Mouse (Mus musculus) cerebellum, adult 11-12 months (tissue): Measurements from ENCODE around the gene Thrap3.

Source experiments
- DNase-seq: peaks from one replicate; pipeline ENCODE4 v3.0.0; 2022

The Thrap3 gene

DNA sequence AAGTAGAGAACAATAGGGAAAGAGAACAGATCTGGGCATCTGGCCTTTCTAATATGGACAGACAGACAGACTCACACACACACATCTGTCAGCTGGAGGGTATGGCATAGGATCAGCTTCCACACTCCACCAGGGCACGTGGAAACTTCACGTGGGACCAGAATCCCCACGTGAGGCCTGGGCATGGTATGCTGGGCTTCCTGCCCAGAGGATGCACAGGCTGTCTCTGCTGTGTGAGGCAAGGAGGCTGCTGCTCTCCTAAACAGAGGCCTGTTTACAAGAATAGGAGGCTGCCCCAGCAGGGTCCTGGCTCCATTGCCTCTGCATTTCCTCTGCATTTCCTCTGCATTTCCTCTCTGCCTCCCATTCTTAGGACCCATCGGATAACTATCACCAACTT lies 67.9 kb downstream of the Thrap3 start:
- DNase-seq = peak; percentile 54

DNA sequence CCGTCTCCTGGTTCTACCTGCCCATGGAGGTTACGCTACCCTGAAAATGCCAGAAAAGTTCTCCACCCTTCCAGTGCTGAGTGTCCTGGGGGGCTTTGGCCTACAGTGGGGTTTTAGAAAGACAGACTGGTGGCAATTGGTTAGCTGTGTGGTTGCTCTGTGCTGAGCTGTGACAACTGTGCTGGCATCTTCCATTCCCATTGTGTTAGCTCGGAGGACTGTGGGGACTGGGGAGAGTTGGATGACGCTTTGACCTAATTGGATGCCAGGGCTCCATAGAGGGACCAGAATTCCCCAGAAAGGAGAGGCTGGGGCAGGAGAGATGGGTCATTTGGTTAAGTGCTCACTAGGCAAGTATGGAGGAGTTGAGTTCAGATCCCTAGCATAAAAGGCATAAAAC lies 68.3 kb downstream of the Thrap3 start:
- DNase-seq = no peak

DNA sequence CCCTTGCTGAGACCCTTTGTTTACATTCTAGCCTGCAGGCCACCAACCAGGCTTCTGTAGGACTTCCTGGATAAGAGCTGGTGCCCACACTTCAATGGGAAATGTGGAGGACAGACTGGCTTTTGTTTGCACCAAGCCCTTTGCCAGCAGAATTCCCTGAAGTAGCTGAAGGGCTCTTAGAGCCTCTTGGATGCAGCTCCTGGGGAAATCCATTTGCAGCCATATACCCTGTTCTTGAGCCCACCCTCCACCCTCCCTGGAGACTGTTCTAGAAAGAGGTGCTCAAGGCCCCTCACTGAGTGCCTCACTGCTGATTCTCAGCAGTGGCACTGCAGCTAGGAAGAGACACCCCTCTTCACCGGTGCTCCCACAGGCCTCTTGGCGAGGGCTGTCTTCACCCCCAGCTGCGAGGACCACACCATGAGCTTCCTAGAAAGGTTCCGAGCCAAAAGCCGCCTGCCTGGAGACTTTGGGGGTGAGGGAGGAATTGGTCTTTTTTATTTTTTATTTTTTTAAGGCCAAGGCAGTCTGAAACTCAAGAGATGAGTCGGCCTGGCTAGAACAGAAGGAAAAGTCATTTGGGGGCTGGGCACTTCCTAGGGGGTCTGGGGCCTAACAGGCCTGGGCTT lies 69.8 kb downstream of the Thrap3 start:
- no peak for DNase-seq

DNA sequence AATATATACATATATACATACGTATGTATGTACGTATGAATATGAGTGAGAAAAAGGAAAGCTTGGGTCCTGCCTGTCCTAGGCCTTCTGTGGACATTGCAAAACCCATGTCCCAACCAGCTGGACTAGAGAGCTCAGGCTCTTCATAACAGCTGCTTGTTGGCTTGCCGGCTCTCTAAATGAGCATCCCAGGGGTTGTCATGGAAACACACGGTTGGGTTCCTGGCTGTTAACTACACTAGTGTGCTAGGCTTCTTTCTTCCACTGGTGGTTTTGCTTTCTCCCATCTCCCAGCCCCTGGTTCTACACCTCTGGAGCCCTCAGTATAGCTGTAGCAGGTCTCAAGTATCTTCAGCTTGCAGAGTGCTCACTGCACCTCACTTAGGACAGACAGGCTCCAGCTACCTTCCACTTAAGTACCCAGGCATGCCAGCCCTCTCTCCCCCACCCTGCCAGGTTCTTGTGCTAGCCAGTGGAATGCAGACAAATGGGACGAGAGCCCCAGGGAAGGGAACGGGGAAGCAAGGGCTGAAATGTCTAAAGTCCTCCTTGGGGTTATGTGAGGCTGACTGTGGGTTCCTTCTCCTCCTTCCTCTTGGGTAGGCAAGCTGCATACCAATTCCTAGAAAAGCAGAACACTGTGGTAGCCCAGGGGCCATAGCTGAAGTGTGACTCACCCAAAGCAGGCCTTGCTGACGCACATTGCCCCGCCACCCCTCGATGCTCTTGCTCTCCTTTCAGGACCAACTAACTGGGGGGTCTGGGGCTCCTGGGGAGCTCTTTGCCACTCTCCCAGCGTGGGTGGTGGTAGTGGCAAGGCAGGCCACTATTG lies 71.1 kb downstream of the Thrap3 start:
- DNase-seq = no peak

DNA sequence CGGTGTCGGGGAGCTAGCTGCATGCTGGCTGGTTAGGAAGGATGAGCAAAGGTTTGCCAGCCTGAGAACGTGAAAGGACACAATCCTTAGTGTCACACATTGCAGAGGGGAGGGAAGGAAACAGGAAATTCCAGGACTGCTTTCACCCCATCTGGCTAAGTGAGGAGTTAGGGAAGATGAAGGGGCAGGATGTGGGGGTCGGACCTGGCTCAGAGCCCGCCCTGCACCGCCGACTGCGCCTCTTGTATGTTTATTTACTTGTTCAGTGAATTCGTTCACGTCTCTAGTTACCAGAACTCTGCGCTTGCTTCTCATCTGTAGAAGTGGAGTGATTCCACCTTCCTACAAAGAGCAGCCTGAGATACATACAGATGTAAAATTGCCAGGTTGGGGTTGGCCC lies 72.1 kb downstream of the Thrap3 start:
- DNase-seq = no peak

DNA sequence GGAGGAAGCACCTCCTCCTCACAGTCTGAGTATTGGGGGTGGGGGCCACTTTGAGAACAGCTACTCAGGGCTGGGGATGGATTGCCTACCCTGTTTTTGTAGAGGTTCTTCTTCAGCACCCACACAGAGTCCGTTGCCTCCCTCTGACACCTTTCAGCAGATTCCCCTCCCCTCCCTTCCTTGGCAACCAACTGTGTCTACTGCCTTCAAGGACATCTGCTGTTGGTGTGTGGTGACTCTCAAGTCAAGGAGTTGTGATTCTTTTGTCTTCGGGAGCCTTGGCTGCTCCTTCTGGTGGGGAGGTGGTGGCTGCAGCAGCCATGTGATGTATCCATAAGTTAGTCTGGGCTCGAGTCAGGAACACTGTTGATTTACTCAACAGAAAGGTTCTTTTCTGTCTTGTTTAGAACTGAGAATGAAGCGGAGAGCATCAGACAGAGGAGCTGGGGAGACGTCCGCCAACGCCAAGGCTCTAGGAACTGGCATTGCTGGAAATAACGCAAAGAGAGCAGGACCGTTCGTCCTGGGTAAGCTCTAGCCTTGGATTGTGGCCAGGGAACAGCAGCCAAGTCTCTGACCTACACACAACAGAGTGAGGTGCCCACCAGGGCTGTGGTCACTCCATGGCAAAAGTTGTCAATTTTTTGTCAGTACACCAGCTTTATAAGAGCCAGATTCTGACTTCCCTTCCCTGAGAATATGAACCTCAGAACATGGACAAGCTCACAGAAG lies 79.1 kb downstream of the Thrap3 start:
- DNase-seq = peak; percentile 63

DNA sequence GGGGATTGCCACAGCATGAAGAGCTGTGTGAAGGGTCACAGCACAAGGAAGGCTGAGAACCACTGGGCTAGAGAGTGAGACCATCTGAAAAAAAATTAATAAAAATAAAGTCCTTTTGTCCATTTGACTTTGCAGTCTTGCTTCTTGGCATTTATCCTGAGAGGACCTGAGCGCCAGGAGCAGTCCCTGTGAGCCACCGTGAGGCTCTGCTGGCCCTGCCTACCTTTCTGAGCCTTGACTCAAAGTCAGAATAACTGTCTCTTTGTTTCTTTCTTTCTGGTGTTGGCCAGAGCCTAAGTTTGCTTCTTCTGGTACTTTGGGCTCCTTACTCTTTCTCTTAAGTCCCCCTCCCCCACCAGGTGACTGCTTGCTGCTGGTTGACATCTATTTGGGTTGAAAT lies 82.1 kb downstream of the Thrap3 start:
- DNase-seq = peak; percentile 60

DNA sequence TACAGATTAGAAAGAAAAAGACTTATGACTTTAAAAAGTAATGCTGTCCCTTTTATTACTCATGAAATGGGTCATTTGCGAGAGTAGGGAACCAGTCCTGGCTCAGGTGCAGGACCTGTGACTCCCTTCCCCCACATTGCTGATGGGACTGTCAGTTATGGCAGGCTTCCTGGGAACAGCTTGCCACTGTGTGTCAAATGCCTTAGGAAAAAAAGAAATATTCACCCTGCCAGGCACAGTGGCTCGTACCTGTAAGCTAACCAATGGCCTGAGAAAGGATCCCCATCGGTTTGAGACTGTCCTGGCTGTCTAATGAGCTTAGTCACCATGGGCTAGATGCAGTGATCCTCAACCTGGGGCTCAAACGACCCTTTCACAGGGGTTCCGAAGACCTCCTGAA lies 82.5 kb downstream of the Thrap3 start:
- peak; percentile 90 for DNase-seq

DNA sequence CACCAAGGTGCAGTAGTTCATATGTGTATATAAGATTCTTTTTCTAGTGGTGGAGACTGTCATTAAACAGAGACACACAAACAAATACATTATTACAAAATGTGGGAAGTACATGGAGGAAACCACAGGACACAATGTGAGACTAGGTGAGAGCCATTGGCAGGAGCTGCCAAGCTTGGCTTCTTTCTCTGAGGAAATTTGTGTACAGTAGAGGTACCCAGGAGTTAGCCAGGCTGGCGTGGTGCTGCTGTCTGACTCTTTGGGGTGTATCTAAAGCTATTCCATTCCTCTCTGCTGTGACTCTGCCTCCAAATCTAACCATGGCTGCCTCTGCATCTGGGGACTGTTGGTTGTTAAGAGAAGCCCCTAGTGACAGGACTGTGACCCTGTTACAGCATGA lies 83.5 kb downstream of the Thrap3 start:
- DNase-seq = peak; percentile 68

DNA sequence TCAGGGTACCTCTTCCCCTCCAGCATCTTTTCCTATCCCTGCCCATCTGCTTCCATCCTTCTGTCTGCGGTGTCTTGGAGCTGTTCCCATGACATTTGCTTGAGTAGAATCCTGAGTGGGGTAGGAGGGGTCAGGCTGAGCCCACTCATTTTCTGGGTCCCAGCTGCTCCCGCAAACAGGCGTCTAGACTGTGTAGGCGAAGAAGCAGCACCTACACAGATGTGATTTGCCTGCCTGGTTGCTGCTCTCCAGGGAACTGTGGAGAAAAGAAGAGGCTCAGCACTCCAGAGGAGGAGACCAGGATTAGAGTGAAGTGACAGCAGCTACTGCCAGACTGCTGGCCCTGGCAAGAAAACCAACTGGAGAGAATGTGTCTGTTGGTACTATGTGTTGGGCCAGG lies 83.9 kb downstream of the Thrap3 start:
- peak; percentile 78 for DNase-seq

DNA sequence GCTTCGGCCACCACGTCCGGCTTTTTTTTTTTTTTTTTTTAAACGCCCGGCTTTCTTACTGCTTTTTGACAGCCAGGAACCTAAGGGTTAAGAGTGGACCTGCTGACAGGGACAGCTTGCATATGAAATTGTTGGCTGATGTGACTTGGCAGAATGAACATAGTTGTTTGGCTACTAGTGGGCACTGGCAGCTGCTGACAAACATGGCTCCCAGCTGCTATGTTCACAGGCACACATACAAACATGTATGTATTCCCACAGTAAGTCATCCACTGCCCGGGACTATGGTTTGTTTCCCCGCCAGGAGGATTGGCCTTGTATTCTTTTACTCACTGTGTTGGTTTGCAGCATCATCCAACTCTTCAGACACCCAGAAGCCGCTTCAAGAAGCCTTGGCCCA lies 85.4 kb downstream of the Thrap3 start:
- peak; percentile 54 for DNase-seq

DNA sequence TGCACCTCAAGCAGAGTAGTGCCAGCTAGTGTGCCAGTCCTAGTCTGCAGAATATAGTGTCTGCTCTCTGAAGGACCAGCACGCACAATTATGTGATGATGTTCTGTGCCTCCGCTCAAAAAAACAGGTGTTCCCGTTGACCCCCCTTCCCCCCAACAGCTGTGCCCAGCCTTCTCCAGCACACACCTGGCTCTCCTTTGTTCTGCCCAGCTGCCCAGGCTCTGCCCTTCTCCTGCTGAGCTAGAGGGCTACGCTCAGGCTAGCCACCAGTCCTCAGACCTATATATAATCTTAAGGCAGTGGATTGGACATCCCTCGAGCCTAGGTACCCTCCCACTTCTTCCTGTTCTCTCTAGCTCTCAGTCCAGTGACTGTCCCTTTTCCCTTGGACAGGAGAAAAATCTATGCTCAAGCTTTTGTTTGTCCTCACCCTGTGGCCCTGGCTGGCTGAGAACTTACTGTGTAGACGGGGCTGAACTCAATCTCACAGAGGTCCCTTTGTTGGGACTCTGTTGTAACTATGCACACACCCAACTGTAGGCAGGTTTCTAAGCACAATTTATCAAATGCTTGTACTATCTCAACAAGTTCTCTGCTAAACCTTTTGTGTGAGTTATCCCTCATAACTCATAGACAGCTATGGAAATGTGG lies 86.6 kb downstream of the Thrap3 start:
- no peak for DNase-seq

DNA sequence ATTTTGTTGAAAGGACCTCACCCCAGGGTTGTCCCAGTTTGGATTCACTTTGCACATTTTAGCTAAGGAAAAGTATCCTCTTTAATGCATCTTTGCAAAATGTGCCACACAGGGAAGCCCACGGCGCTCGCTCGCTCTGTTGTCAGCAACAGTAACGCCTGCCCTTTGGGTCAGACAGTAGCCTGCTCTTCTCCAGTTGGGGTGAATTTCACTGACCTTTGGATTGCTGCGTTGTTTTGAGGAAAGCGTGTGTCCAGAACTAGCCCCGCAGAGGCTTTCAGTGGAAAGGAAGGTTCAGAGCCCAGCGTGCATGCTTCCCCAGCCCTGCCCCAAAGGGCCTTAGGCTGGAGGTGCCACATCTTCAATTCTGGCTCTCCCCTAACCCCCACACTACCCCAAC lies 87.1 kb downstream of the Thrap3 start:
- no peak for DNase-seq
